Mouse (Mus musculus) cortical plate, adult 2 months (tissue): ENCODE results near the gene Stk31. TPM values are rescaled to one million over a fixed set of nuclear protein-coding genes. Genes with fewer than 3 reads are reported as not detected.
"Not testable (repeated sequence)": the region's sequence is repeated elsewhere in the genome, so short reads cannot be mapped to it uniquely, and the experiment has no call there.

Experiments used
- H3K27ac ChIP-seq: fragments of 200-500 bp; 2 replicates; pipeline ENCODE4 v1.5.1; 2012; ENCODE audit warnings: low read length, control low read depth, inconsistent platforms; ENCODE audit not compliant: insufficient read depth
- H3K4me1 ChIP-seq: fragments of 200-500 bp; 2 replicates; pipeline ENCODE4 v1.6.1; 2011; ENCODE audit warnings: low read length; ENCODE audit not compliant: control insufficient read depth, insufficient read depth
- H3K4me3 ChIP-seq: fragments of 200-500 bp; 2 replicates; pipeline ENCODE4 v1.5.1; 2011; ENCODE audit warnings: mild to moderate bottlenecking, low read length, control low read depth; ENCODE audit not compliant: insufficient read depth
- CTCF ChIP-seq: fragments of 200-500 bp; IDR thresholded peaks from 2 replicates; pipeline ENCODE4 v1.5.1; 2011; ENCODE audit warnings: mild to moderate bottlenecking, control low read depth, low read length; ENCODE audit not compliant: insufficient read depth; ENCODE audit errors: extremely low read depth
- POLR2A ChIP-seq: fragments of 200-500 bp; IDR thresholded peaks from 2 replicates; pipeline ENCODE4 v1.6.1; 2011; ENCODE audit warnings: mild to moderate bottlenecking, low read length, control low read depth; ENCODE audit not compliant: insufficient read depth; ENCODE audit errors: extremely low read depth
- polyA plus RNA-seq: library from polyadenylated mRNA; depleted of rRNA; stranded (reverse); fragments of >200 nt; gene quantifications from 2 replicates; pipeline ENCODE4 v1.2.3, GENCODE M21; 2012; rRNA removed

Stk31 gene
- polyA plus RNA-seq, 1 experiment: not detected

GRCm38 (mm10) chr6:49394276-49394675 is 1.1 kb upstream of the Stk31 start:
- no peak overlapping the region for H3K27ac ChIP-seq
- TF ChIP-seq CTCF (no peak), POLR2A (no peak)
- no peaks in the 10 kb centered on the region for H3K4me1 ChIP-seq

GRCm38 (mm10) chr6:49397466-49397865 is 2.1 kb downstream of the Stk31 start:
- no peak overlapping the region for H3K27ac ChIP-seq
- TF ChIP-seq CTCF: peak; percentile 18; the same call in 1 of the 2 replicates
- TF ChIP-seq POLR2A: no peak
- H3K4me1 ChIP-seq: no peaks in the 10 kb centered on the region
- no peak overlapping the region for H3K4me3 ChIP-seq

More at GRCm38 (mm10) chr6:49394276-49394675, 1.1 kb upstream of the Stk31 start:
- no peak overlapping the region for H3K4me3 ChIP-seq

GRCm38 (mm10) chr6:49398365-49398764 is 3.0 kb downstream of the Stk31 start:
- TF ChIP-seq POLR2A: no peak
- TF ChIP-seq CTCF: no peak
- H3K4me3 ChIP-seq: no peak overlapping the region
- no peak overlapping the region for H3K27ac ChIP-seq
- H3K4me1 ChIP-seq: no peaks in the 10 kb centered on the region

GRCm38 (mm10) chr6:49410830-49411229 is 15.4 kb downstream of the Stk31 start:
- no peak for TF ChIP-seq CTCF
- no peak for TF ChIP-seq POLR2A
- no peak overlapping the region for H3K4me3 ChIP-seq
- no peak overlapping the region for H3K27ac ChIP-seq
- no peaks in the 10 kb centered on the region for H3K4me1 ChIP-seq

- H3K4me1 ChIP-seq, H3K4me3 ChIP-seq, H3K27ac ChIP-seq: not testable (repeated sequence)
Observed at GRCm38 (mm10) chr6:49412967-49413366, 17.6 kb downstream of the Stk31 start.

- H3K27ac ChIP-seq: no peak overlapping the region
- TF ChIP-seq CTCF (no peak), POLR2A (no peak)
Observed at GRCm38 (mm10) chr6:49415971-49416370, 20.6 kb downstream of the Stk31 start.

GRCm38 (mm10) chr6:49437306-49437705 is 41.9 kb downstream of the Stk31 start:
- no peak overlapping the region for H3K4me3 ChIP-seq
- H3K4me1 ChIP-seq: no peaks in the 10 kb centered on the region
- TF ChIP-seq CTCF (no peak), POLR2A (no peak)
- no peak overlapping the region for H3K27ac ChIP-seq

More at GRCm38 (mm10) chr6:49415971-49416370, 20.6 kb downstream of the Stk31 start:
- no peak overlapping the region for H3K4me3 ChIP-seq
- no peaks in the 10 kb centered on the region for H3K4me1 ChIP-seq

- Histone ChIP-seq H3K4me1 (no peaks in the 10 kb centered on the region), H3K27ac (no peak overlapping the region), H3K4me3 (no peak overlapping the region)
- TF ChIP-seq POLR2A (no peak), CTCF (no peak)
Observed at GRCm38 (mm10) chr6:49458112-49458511, 62.7 kb downstream of the Stk31 start.

GRCm38 (mm10) chr6:49483205-49483604 is 87.8 kb downstream of the Stk31 start:
- no peak overlapping the region for H3K27ac ChIP-seq
- H3K4me3 ChIP-seq: no peak overlapping the region
- no peaks in the 10 kb centered on the region for H3K4me1 ChIP-seq
- TF ChIP-seq POLR2A (no peak), CTCF (no peak)

- no peak for TF ChIP-seq POLR2A
- no peak for TF ChIP-seq CTCF
- no peaks in the 10 kb centered on the region for H3K4me1 ChIP-seq
- H3K4me3 ChIP-seq: no peak overlapping the region
- H3K27ac ChIP-seq: no peak overlapping the region
Observed at GRCm38 (mm10) chr6:49491526-49491925, 96.1 kb downstream of the Stk31 start.

- Histone ChIP-seq H3K27ac (no peak overlapping the region), H3K4me3 (no peak overlapping the region), H3K4me1 (no peaks in the 10 kb centered on the region)
- TF ChIP-seq POLR2A (no peak), CTCF (peak; percentile 89)
Observed at GRCm38 (mm10) chr6:49519053-49519452, 123.6 kb downstream of the Stk31 start.

Other genes starting within 250 kb of the Stk31 start
- gene Igf2bp3, start 180.6 kb upstream of the Stk31 start, polyA plus RNA-seq: 0.02 TPM in 1 of 2 replicates, not detected in the other
- 111 and 113 TPM in 2 replicates for gene Tra2a, start 131.6 kb upstream of the Stk31 start, polyA plus RNA-seq
- gene Ccdc126, start 76.3 kb upstream of the Stk31 start, polyA plus RNA-seq: 8.4 and 9.4 TPM in 2 replicates
- 1.5 and 2.0 TPM in 2 replicates for gene Fam221a, start 27.9 kb upstream of the Stk31 start, polyA plus RNA-seq